Mouse (Mus musculus) kidney, adult 10 weeks (tissue): ENCODE measurements around the gene Gm12666. TPM values are rescaled to one million over a fixed set of nuclear protein-coding genes. Genes with fewer than 3 reads are reported as not detected.

ENCODE experiments used
- polyA plus RNA-seq: library from polyadenylated mRNA; stranded (reverse); fragments of 350-450 nt; fragmentation: Illumina TruSeq; extraction: RNeasy Lipid Tissue Mini Kit (QIAGEN cat#74804); gene quantifications from one replicate; pipeline ENCODE4 v1.2.3, GENCODE M21; 2014; ENCODE audit warnings: low read depth, low replicate concordance

The Gm12666 gene
- polyA plus RNA-seq, result not detected

GRCm38 (mm10) chr4:92191649-92192048, at the start of gene Gm12666:
Gm12666 (minus strand) TSS chr4:92191749.

GRCm38 (mm10) chr4:92147134-92147533, 44.4 kb downstream of the Gm12666 start, which contains the start of gene Izumo3:
Izumo3 (minus strand) TSS chr4:92147234.

Other genes starting within 250 kb of the Gm12666 start
- gene Izumo3, start 44.5 kb downstream of the Gm12666 start, polyA plus RNA-seq, result not detected